Mouse (Mus musculus): ENCODE results near the gene Cdcp1.

Cdcp1 gene

GRCm38 (mm10) chr9:123150241-123151020 lies 65.4 kb downstream of the Cdcp1 start, which contains the start of gene Clec3b:
TSS of gene Clec3b (plus strand) at chr9:123150946.
- peak; percentile 25 for DNase-seq

GRCm38 (mm10) chr9:123148430-123148829 lies 67.4 kb downstream of the Cdcp1 start:
- no peak for DNase-seq

- no peak for DNase-seq
Observed at GRCm38 (mm10) chr9:123139887-123140614, 75.8 kb downstream of the Cdcp1 start.

DNA sequence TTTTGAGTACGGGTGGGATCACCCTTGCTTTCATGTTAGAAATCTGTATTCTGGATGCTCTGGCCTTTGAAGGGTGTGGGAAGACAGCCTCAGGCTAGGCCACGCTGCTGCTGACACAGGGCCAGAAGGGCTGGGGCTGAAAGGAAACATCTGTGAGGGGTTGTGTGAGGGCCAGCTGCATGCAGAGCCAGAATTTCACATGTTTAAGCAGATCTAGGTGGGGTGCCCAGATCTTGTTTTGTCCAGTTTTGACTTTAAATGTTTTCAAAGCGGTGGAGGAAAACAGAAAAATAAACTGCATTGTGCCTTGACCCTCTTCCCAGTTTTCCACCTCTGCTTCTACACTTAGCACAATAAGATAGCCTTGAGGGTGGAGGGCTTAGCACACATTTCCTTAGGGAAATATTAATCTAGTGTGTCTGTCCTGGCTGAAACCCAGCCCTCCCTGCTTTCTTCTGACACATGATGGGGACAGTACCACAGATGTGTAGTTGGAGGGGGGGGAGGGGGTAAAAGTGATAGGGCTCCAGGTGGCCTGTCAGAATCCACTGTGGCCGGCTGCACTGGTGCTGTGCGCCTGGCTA lies 76.9 kb downstream of the Cdcp1 start:
- no peak for DNase-seq

- DNase-seq, result no peak
Observed at GRCm38 (mm10) chr9:123136953-123137682, 78.7 kb downstream of the Cdcp1 start.

DNA sequence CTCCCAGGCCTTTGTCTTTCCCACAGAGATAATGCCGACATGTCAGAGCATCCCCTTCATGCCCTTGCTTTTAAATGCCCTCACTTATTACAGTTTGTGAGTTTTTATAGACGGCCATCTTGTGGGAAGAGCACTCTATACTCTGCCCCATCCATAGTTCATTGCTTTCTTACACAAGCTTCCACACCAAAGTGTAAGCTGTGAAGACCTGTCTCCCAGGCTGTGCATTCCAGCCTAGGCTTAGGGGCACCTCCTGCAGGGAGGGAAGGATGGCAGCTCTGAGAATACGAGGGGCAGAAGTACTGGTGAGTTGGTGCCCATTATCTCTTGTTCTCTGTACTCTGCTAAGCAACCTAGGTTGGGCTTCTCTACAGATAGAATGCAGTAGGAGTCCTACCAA lies 82.8 kb downstream of the Cdcp1 start:
- no peak for DNase-seq

DNA sequence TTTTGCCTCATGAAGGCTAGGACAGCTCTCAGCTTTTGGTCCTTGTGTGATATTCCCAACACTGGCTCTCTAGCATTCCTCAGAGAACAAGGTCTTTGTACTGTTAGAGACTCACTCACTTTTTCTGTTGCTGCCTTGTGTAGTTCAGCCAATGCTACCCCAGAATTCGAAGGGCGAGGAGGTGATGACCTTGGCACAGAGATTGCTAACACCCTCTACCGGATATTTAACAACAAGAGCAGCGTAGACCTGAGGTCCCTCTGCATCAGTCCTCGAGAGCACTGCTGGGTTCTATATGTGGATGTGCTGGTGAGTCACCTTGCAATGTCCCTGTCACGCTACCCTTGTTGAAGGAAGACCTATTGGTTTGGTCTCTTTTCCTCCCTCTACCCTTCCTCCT lies 88.2 kb downstream of the Cdcp1 start:
- no peak for DNase-seq

- no peak for DNase-seq
Observed at GRCm38 (mm10) chr9:123124413-123124981, 91.3 kb downstream of the Cdcp1 start.

GRCm38 (mm10) chr9:123123571-123124412 lies 92.0 kb downstream of the Cdcp1 start:
- DNase-seq, result no peak

DNA sequence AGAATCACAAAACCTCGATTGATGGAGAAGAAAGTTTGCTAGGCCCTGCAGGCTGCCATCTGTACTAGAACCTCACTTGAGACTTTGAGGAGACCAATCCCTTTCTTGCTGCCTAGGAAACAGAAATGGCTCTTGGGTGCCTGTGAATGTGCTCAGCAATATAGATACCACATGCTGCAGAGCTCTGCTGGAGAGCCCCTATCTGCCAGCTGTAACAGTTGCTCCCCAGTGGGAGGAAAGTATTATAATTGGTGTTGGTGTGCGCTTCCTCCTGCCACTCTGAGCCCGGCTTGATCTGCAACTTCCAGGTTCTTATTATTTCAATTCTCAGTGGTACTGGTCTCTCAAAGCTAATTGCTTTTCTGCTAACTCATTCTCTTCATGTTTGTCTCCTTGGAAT lies 92.8 kb downstream of the Cdcp1 start:
- no peak for DNase-seq

All from cerebellum, adult 11-12 months (tissue).